Mouse (Mus musculus): Measurements from ENCODE around the gene Vmn2r61.

Gene Vmn2r61

GRCm38 (mm10) chr7:42259753-42260152, at the start of gene Vmn2r61:
Vmn2r61 (plus strand) TSS chr7:42260053.
- no peak for DNase-seq (ENCODE audit: low read depth, low spot score)
